Mouse (Mus musculus) myocyte (in vitro differentiated cells): ENCODE data around the gene Dido1. TPM values are rescaled to one million over a fixed set of nuclear protein-coding genes. Genes with fewer than 3 reads are reported as not detected.

ENCODE experiments used
- H3K27me3 ChIP-seq: one replicate; pipeline ENCODE4 v1.6.1; 2011; ENCODE audit not compliant: control insufficient read depth, insufficient read depth, insufficient read length
- H3K36me3 ChIP-seq: one replicate; pipeline ENCODE4 v1.6.1; 2011; ENCODE audit not compliant: control insufficient read depth, insufficient read depth
- H3K4me2 ChIP-seq: one replicate; pipeline ENCODE4 v1.6.1; 2011; ENCODE audit warnings: low read depth, control low read depth
- H3K4me3 ChIP-seq: one replicate; pipeline ENCODE4 v1.5.1; 2011; ENCODE audit warnings: mild to moderate bottlenecking, control low read depth, moderate library complexity
- H3K79me2 ChIP-seq: one replicate; pipeline ENCODE4 v1.6.1; 2011; ENCODE audit not compliant: control insufficient read depth, insufficient read depth
- H3ac ChIP-seq: one replicate; pipeline ENCODE4 v1.6.1; 2011; ENCODE audit not compliant: control insufficient read depth, insufficient read length
- CEBPB ChIP-seq: IDR thresholded peaks from 2 replicates; pipeline ENCODE4 v1.6.1; 2011; ENCODE audit warnings: mild to moderate bottlenecking, moderate library complexity; ENCODE audit not compliant: poor library complexity, insufficient read depth, severe bottlenecking
- E2F4 ChIP-seq: IDR thresholded peaks from one replicate; pipeline ENCODE4 v1.6.1; 2011; ENCODE audit warnings: mild to moderate bottlenecking, control low read depth, moderate library complexity; ENCODE audit not compliant: insufficient read depth
- MAX ChIP-seq: IDR thresholded peaks from one replicate; pipeline ENCODE4 v1.6.1; 2011; ENCODE audit warnings: low read depth, mild to moderate bottlenecking, control low read depth
- MYOD1 ChIP-seq, 3 experiments: IDR thresholded peaks; one replicate each; pipeline ENCODE4 v1.6.1; 2011; ENCODE audit warnings: control low read depth in 2 of 3, low read depth in 2 of 3, mild to moderate bottlenecking in 2 of 3, moderate library complexity in 1 of 3; ENCODE audit not compliant: insufficient read length in 2 of 3, control insufficient read depth in 1 of 3
- MYOG ChIP-seq, 3 experiments: IDR thresholded peaks; one replicate each; pipeline ENCODE4 v1.6.1; 2011; ENCODE audit warnings: control low read depth in 2 of 3, low read depth in 2 of 3, mild to moderate bottlenecking in 2 of 3; ENCODE audit not compliant: insufficient read length in 2 of 3, control insufficient read depth in 1 of 3, insufficient read depth in 1 of 3
- POLR2A ChIP-seq: IDR thresholded peaks from one replicate; pipeline ENCODE4 v1.6.1; 2011; ENCODE audit warnings: low read depth, mild to moderate bottlenecking, control low read depth, moderate library complexity; ENCODE audit not compliant: insufficient read length
- POLR2AphosphoS2 ChIP-seq: IDR thresholded peaks from one replicate; pipeline ENCODE4 v1.6.1; 2011; ENCODE audit warnings: low read depth, control low read depth; ENCODE audit not compliant: insufficient read length
- REST ChIP-seq: IDR thresholded peaks from one replicate; pipeline ENCODE4 v1.6.1; 2011; ENCODE audit warnings: mild to moderate bottlenecking, control low read depth, moderate library complexity; ENCODE audit not compliant: insufficient read depth, insufficient read length
- SRF ChIP-seq: IDR thresholded peaks from one replicate; pipeline ENCODE4 v1.6.1; 2011; ENCODE audit warnings: low read depth; ENCODE audit not compliant: control insufficient read depth, insufficient read length
- TCF12 ChIP-seq: IDR thresholded peaks from one replicate; pipeline ENCODE4 v1.6.1; 2011; ENCODE audit warnings: mild to moderate bottlenecking, control low read depth; ENCODE audit not compliant: poor library complexity, insufficient read depth, severe bottlenecking
- TCF3 ChIP-seq: IDR thresholded peaks from one replicate; pipeline ENCODE4 v1.6.1; 2011; ENCODE audit warnings: low read depth, control low read depth; ENCODE audit not compliant: insufficient read length
- USF1 ChIP-seq: IDR thresholded peaks from one replicate; pipeline ENCODE4 v1.6.1; 2011; ENCODE audit warnings: low read depth, mild to moderate bottlenecking, control low read depth, moderate library complexity
- polyA plus RNA-seq: library from polyadenylated mRNA; unstranded; fragments of >200 nt; fragmentation: generic; extraction: Trizol; gene quantifications from one replicate; pipeline ENCODE4 v1.2.1, GENCODE M21; 2012; ENCODE audit warnings: missing spikeins

Gene Dido1
- polyA plus RNA-seq, 1 experiment: 9.3 TPM

- H3K27me3 ChIP-seq: no peaks in the 10 kb centered on the region
- TF ChIP-seq MYOD1 (IDR thresholded peaks at IDR 0.05; ENCODE audit: control insufficient read depth in 1 of 3, insufficient read length in 2 of 3, low read depth in 2 of 3): no peak
- no peak for TF ChIP-seq MYOG (IDR thresholded peaks at IDR 0.05; ENCODE audit: control insufficient read depth in 1 of 3, insufficient read depth in 1 of 3, insufficient read length in 2 of 3, low read depth in 2 of 3)
- TF ChIP-seq POLR2AphosphoS2: no peak
- TF ChIP-seq TCF3: no peak
- no peak for TF ChIP-seq SRF
- no peak for TF ChIP-seq POLR2A
- TF ChIP-seq MAX: no peak
- no peak overlapping the region for H3K4me3 ChIP-seq
- H3K4me2 ChIP-seq: no peak overlapping the region
- no peak overlapping the region for H3ac ChIP-seq
- H3K79me2 ChIP-seq: no peaks in the 10 kb centered on the region
- no peaks in the 10 kb centered on the region for H3K36me3 ChIP-seq
Measured at GRCm38 (mm10) chr2:180646841-180647240, 63.0 kb downstream of the Dido1 start.

GRCm38 (mm10) chr2:180643626-180644025 lies 66.2 kb downstream of the Dido1 start:
- no peaks in the 10 kb centered on the region for H3K36me3 ChIP-seq
- H3K27me3 ChIP-seq: peaks cover 9% of the 10 kb centered on the region
- H3ac ChIP-seq: no peak overlapping the region
- no peak overlapping the region for H3K4me2 ChIP-seq
- TF ChIP-seq POLR2AphosphoS2 (no peak), TCF3 (no peak), CEBPB (no peak), USF1 (no peak), MAX (no peak), E2F4 (no peak), SRF (no peak), REST (no peak), MYOG (IDR thresholded peaks at IDR 0.05; ENCODE audit: control insufficient read depth in 1 of 3, insufficient read depth in 1 of 3, insufficient read length in 2 of 3, low read depth in 2 of 3) (no peak), POLR2A (no peak), MYOD1 (IDR thresholded peaks at IDR 0.05; ENCODE audit: control insufficient read depth in 1 of 3, insufficient read length in 2 of 3, low read depth in 2 of 3) (no peak), TCF12 (no peak)
- no peak overlapping the region for H3K4me3 ChIP-seq
- H3K79me2 ChIP-seq: no peaks in the 10 kb centered on the region

DNA sequence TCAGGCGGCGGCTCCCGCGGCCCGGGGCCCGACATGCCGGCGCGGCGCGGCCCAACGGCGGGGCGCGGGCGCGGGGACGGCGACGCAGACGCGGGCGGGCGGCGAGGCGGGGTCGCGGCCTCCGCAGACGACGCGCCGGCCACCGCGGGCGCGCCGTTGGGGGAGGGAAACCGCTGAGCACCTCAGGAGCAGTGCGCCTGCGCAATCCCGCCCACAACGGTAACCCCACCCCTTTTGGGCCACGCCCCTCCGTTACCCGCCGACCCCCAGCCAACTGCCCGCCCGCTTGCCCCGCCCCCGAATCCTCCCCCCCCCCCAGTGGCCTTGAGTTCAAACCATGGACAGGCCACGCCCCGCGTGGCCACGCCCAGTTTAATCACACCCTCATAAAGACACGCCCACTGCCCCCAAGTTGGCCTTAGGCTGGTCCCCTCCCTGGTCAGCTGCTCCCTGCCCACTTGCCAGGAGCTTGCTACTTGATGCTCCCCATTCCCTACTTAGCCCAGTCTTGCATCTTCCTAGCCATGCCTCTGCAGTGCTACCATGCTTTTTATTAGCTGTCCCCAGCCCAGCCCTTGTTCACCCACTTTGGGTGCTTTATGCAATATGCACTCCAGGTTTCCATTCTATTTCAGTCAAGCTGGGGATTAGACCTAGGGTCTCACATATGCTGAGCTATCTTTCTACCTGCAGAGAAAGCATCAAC lies 67.1 kb downstream of the Dido1 start, which contains the start of gene Tcfl5:
Tcfl5 (minus strand) TSS at position 154 of the 706 bp plus-strand sequence.
- Histone ChIP-seq H3ac (no peak within 1 kb of the TSS), H3K4me2 (no peak within 1 kb of the TSS), H3K79me2 (no peaks in the 10 kb centered on the region), H3K27me3 (peaks cover 17% of the 10 kb centered on the region), H3K36me3 (no peaks in the 10 kb centered on the region), H3K4me3 (no peak within 1 kb of the TSS)
- no peak for TF ChIP-seq SRF
- TF ChIP-seq POLR2A: no peak
- TF ChIP-seq CEBPB: no peak
- no peak for TF ChIP-seq MAX
- no peak for TF ChIP-seq MYOD1 (IDR thresholded peaks at IDR 0.05; ENCODE audit: control insufficient read depth in 1 of 3, insufficient read length in 2 of 3, low read depth in 2 of 3)
- TF ChIP-seq REST: no peak
- TF ChIP-seq MYOG (IDR thresholded peaks at IDR 0.05; ENCODE audit: control insufficient read depth in 1 of 3, insufficient read depth in 1 of 3, insufficient read length in 2 of 3, low read depth in 2 of 3): no peak
- TF ChIP-seq E2F4: no peak
- TF ChIP-seq TCF12: no peak
- no peak for TF ChIP-seq TCF3
- TF ChIP-seq POLR2AphosphoS2: no peak
- TF ChIP-seq USF1: no peak

DNA sequence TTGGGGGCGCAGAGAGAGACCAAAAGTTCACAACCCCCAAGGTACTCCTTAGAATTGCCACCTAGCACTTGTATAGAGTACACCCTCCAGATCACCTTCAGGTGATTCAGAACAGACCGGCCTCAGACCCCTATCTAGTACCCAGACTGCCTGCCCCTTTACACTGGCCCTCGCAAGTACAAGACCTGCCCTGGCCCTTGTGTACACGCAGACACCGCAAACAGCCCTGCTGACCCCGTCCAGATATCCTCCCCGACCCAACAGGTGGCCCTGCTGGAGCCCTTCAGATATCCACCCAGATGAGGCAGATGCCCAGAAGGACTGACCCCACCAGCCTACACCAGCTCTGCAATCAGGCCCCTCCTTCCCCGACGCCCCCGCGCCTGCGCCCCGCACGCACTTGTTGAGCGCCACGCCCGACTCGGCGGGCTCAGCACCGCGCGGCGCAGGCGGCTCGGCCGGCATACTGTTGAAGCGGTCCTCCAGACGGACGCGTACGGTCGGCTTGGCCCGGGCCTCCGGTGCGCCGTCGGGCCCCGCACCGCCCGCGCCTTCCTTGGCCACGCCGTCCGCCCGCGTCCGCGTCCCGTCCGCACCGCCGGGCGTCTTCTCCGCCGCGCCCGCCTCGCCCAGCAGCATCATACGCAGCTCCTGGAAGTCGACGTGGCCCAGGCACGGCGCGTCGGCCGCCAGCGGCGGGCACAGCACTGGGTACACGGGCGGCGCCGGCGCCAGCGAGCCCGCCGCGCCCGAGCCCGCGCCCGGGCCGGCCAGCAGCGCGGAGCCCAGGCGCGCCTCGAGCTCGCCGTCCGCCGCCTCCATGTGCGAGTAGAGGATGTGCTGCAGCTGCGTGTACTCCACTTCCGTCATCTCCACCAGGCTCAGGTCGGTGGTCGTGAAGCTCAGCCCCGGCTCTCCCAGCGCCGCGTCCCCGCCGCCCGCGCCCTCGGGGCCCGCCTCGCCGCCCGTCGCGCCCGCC lies 67.9 kb downstream of the Dido1 start:
- Histone ChIP-seq H3K27me3 (peaks cover 22% of the 10 kb centered on the region), H3K4me3 (no peak overlapping the region), H3K36me3 (no peaks in the 10 kb centered on the region), H3K79me2 (no peaks in the 10 kb centered on the region), H3ac (no peak overlapping the region), H3K4me2 (no peak overlapping the region)
- TF ChIP-seq TCF12 (no peak), USF1 (no peak), E2F4 (no peak), CEBPB (no peak), SRF (no peak), POLR2A (no peak), TCF3 (no peak), MYOD1 (IDR thresholded peaks at IDR 0.05; ENCODE audit: control insufficient read depth in 1 of 3, insufficient read length in 2 of 3, low read depth in 2 of 3) (no peak), MAX (no peak), REST (no peak), MYOG (IDR thresholded peaks at IDR 0.05; ENCODE audit: control insufficient read depth in 1 of 3, insufficient read depth in 1 of 3, insufficient read length in 2 of 3, low read depth in 2 of 3) (no peak), POLR2AphosphoS2 (no peak)
